Mouse (Mus musculus) limb, embryonic 12.5 days (tissue): ENCODE data around the gene Figla. TPM values are rescaled to one million over a fixed set of nuclear protein-coding genes. Genes with fewer than 3 reads are reported as not detected.

Experiments
- ATAC-seq: fragments of 200-750 bp; cut with Nextera tagmentation; 2 replicates; pipeline ENCODE4 v1.8.0; 2017; ENCODE audit warnings: low read depth, moderate TSS enrichment; ENCODE audit not compliant: insufficient number of reproducible peaks, insufficient read depth, low FRiP score, low TSS enrichment
- H3K27ac ChIP-seq: fragments of 300-500 bp; sonication (generic); 2 replicates; pipeline ENCODE4 v1.5.1; 2016; ENCODE audit warnings: mild to moderate bottlenecking, moderate library complexity
- H3K27me3 ChIP-seq: fragments of 300-500 bp; sonication (generic); 2 replicates; pipeline ENCODE4 v1.6.1; 2016; ENCODE audit warnings: mild to moderate bottlenecking, moderate library complexity
- H3K36me3 ChIP-seq: fragments of 300-500 bp; sonication (generic); 2 replicates; pipeline ENCODE4 v1.6.1; 2016; ENCODE audit warnings: mild to moderate bottlenecking, moderate library complexity
- H3K4me1 ChIP-seq: fragments of 300-500 bp; sonication (generic); replicated peaks from 2 replicates; pipeline ENCODE4 v1.6.1; 2016
- H3K4me2 ChIP-seq: fragments of 300-500 bp; sonication (generic); 2 replicates; pipeline ENCODE4 v1.6.1; 2016; ENCODE audit warnings: mild to moderate bottlenecking, moderate library complexity
- H3K4me3 ChIP-seq: fragments of 300-500 bp; sonication (generic); replicated peaks from 2 replicates; pipeline ENCODE4 v1.5.1; 2016; ENCODE audit warnings: mild to moderate bottlenecking
- H3K9ac ChIP-seq: fragments of 300-500 bp; sonication (generic); replicated peaks from 2 replicates; pipeline ENCODE4 v1.6.1; 2016; ENCODE audit warnings: mild to moderate bottlenecking, moderate library complexity
- H3K9me3 ChIP-seq: fragments of 300-500 bp; sonication (generic); 2 replicates; pipeline ENCODE4 v1.6.1; 2016; ENCODE audit warnings: mild to moderate bottlenecking, moderate library complexity
- WGBS: fragments of 180-500 bp; shearing (Covaris S2); methylation state at CpG from one replicate; pipeline ENCODE4 v1.1.7; 2016; 5-methylcytosine and 5-hydroxymethylcytosine counted together
- polyA plus RNA-seq: library from polyadenylated mRNA; unstranded; fragments of >200 nt; fragmentation: Nextera tagmentation; extraction: Ambion mirVana; gene quantifications from 2 replicates; pipeline ENCODE4 v1.2.1, GENCODE M21; 2016

The Figla gene
- polyA plus RNA-seq, 1 experiment from 2014 or later, result not detected

GRCm38 (mm10) chr6:86029323-86029713 lies 13.3 kb downstream of the Figla start:
- Histone ChIP-seq H3K27ac (no peak overlapping the region), H3K9me3 (no peaks in the 10 kb centered on the region), H3K4me3 (peak overlapping the region; percentile 59), H3K27me3 (peaks cover 49% of the 10 kb centered on the region), H3K4me2 (peak overlapping the region; percentile 98), H3K4me1 (peaks cover 6% of the 10 kb centered on the region; the same call in 1 of the 2 replicates), H3K9ac (peak overlapping the region; percentile 75; the same call in 1 of the 2 replicates), H3K36me3 (no peaks in the 10 kb centered on the region)
- WGBS, result 9% methylated on average over 6 of the region's 6 CpGs
- no peak for ATAC-seq

GRCm38 (mm10) chr6:86031527-86031926 lies 15.6 kb downstream of the Figla start:
- no peaks in the 10 kb centered on the region for H3K36me3 ChIP-seq
- H3K27me3 ChIP-seq, result peaks cover 48% of the 10 kb centered on the region
- H3K4me2 ChIP-seq, result no peak overlapping the region
- H3K9ac ChIP-seq, result no peak overlapping the region
- H3K27ac ChIP-seq, result no peak overlapping the region
- no peak for ATAC-seq
- peaks cover 6% of the 10 kb centered on the region; the same call in 1 of the 2 replicates for H3K4me1 ChIP-seq
- no peak overlapping the region for H3K4me3 ChIP-seq
- H3K9me3 ChIP-seq, result no peaks in the 10 kb centered on the region
- WGBS, result 75% methylated on average over 2 of the region's 2 CpGs

- no peak for ATAC-seq
- H3K9ac ChIP-seq, result no peak overlapping the region
- no peaks in the 10 kb centered on the region for H3K36me3 ChIP-seq
- H3K4me2 ChIP-seq, result no peak overlapping the region
- no peaks in the 10 kb centered on the region for H3K9me3 ChIP-seq
- WGBS, result 89% methylated on average over 1 of the region's 1 CpGs
- peaks cover 27% of the 10 kb centered on the region for H3K27me3 ChIP-seq
- no peak overlapping the region for H3K4me3 ChIP-seq
- H3K27ac ChIP-seq, result no peak overlapping the region
- H3K4me1 ChIP-seq, result 0 out of 2 replicates have a peak, but pooled peaks cover 6% of the 10 kb centered on the region
Observed at GRCm38 (mm10) chr6:86033635-86034034, 17.7 kb downstream of the Figla start.

- Histone ChIP-seq H3K9ac (no peak overlapping the region), H3K4me3 (no peak overlapping the region), H3K36me3 (no peaks in the 10 kb centered on the region), H3K4me2 (no peak overlapping the region), H3K4me1 (no peaks in the 10 kb centered on the region), H3K9me3 (no peaks in the 10 kb centered on the region), H3K27ac (no peak overlapping the region), H3K27me3 (no peaks in the 10 kb centered on the region)
- no peak for ATAC-seq
- WGBS, result 82% methylated on average over 2 of the region's 2 CpGs
Observed at GRCm38 (mm10) chr6:86038901-86039300, 22.9 kb downstream of the Figla start.

- no peaks in the 10 kb centered on the region for H3K9me3 ChIP-seq
- no peak overlapping the region for H3K4me3 ChIP-seq
- WGBS, result 56% methylated on average over 1 of the region's 1 CpGs
- H3K27ac ChIP-seq, result no peak overlapping the region
- no peaks in the 10 kb centered on the region for H3K27me3 ChIP-seq
- no peak overlapping the region for H3K4me2 ChIP-seq
- ATAC-seq, result no peak; the same call in 1 of the 2 replicates
- H3K36me3 ChIP-seq, result no peaks in the 10 kb centered on the region
- no peak overlapping the region for H3K9ac ChIP-seq
- no peaks in the 10 kb centered on the region for H3K4me1 ChIP-seq
Observed at GRCm38 (mm10) chr6:86040140-86040539, 24.2 kb downstream of the Figla start.

GRCm38 (mm10) chr6:86047510-86047909 lies 31.5 kb downstream of the Figla start:
- no peaks in the 10 kb centered on the region; the same call in 1 of the 2 replicates for H3K4me1 ChIP-seq
- WGBS, result 91% methylated on average over 11 of the region's 11 CpGs
- ATAC-seq, result no peak
- H3K36me3 ChIP-seq, result no peaks in the 10 kb centered on the region
- no peak overlapping the region for H3K9ac ChIP-seq
- no peak overlapping the region for H3K4me3 ChIP-seq
- H3K27me3 ChIP-seq, result no peaks in the 10 kb centered on the region
- no peaks in the 10 kb centered on the region for H3K9me3 ChIP-seq
- H3K27ac ChIP-seq, result no peak overlapping the region
- H3K4me2 ChIP-seq, result no peak overlapping the region

GRCm38 (mm10) chr6:86048509-86048908 lies 32.5 kb downstream of the Figla start:
- Histone ChIP-seq H3K9ac (no peak overlapping the region), H3K4me2 (no peak overlapping the region), H3K9me3 (no peaks in the 10 kb centered on the region), H3K27ac (no peak overlapping the region), H3K4me1 (no peaks in the 10 kb centered on the region; the same call in 1 of the 2 replicates), H3K36me3 (no peaks in the 10 kb centered on the region), H3K27me3 (no peaks in the 10 kb centered on the region), H3K4me3 (no peak overlapping the region)
- 89% methylated on average over 5 of the region's 5 CpGs for WGBS
- no peak for ATAC-seq

GRCm38 (mm10) chr6:86050586-86051268 lies 34.8 kb downstream of the Figla start:
- H3K36me3 ChIP-seq, result no peaks in the 10 kb centered on the region

GRCm38 (mm10) chr6:86052032-86052459 lies 36.1 kb downstream of the Figla start:
- 41% methylated on average over 7 of the region's 7 CpGs for WGBS
- H3K27ac ChIP-seq, result no peak overlapping the region
- H3K4me1 ChIP-seq, result no peaks in the 10 kb centered on the region; the same call in 1 of the 2 replicates
- no peak overlapping the region for H3K9ac ChIP-seq
- H3K4me2 ChIP-seq, result no peak overlapping the region
- no peaks in the 10 kb centered on the region for H3K36me3 ChIP-seq
- ATAC-seq, result no peak
- no peak overlapping the region for H3K4me3 ChIP-seq
- H3K9me3 ChIP-seq, result no peaks in the 10 kb centered on the region
- no peaks in the 10 kb centered on the region for H3K27me3 ChIP-seq

More at GRCm38 (mm10) chr6:86050586-86051268, 34.8 kb downstream of the Figla start:
- Histone ChIP-seq H3K9ac (no peak overlapping the region), H3K9me3 (no peaks in the 10 kb centered on the region), H3K27me3 (no peaks in the 10 kb centered on the region), H3K27ac (no peak overlapping the region), H3K4me2 (no peak overlapping the region), H3K4me3 (no peak overlapping the region), H3K4me1 (no peaks in the 10 kb centered on the region; the same call in 1 of the 2 replicates)
- 57% methylated on average over 6 of the region's 6 CpGs for whole genome bisulfite sequencing
- no peak for ATAC-seq

- Histone ChIP-seq H3K4me3 (no peak overlapping the region), H3K4me2 (no peak overlapping the region), H3K9ac (no peak overlapping the region), H3K27me3 (no peaks in the 10 kb centered on the region), H3K9me3 (no peaks in the 10 kb centered on the region), H3K4me1 (no peaks in the 10 kb centered on the region; the same call in 1 of the 2 replicates), H3K36me3 (no peaks in the 10 kb centered on the region), H3K27ac (no peak overlapping the region)
- no peak for ATAC-seq
- 29% methylated on average over 4 of the region's 4 CpGs for WGBS
Observed at GRCm38 (mm10) chr6:86052556-86052955, 36.6 kb downstream of the Figla start.

GRCm38 (mm10) chr6:86053099-86053498 lies 37.1 kb downstream of the Figla start:
- ATAC-seq, result no peak
- H3K36me3 ChIP-seq, result no peaks in the 10 kb centered on the region
- no peak overlapping the region for H3K4me3 ChIP-seq
- H3K9me3 ChIP-seq, result no peaks in the 10 kb centered on the region
- no peak overlapping the region for H3K4me2 ChIP-seq
- no peak overlapping the region for H3K9ac ChIP-seq
- no peaks in the 10 kb centered on the region; the same call in 1 of the 2 replicates for H3K4me1 ChIP-seq
- WGBS, result 49% methylated on average over 4 of the region's 4 CpGs
- H3K27me3 ChIP-seq, result no peaks in the 10 kb centered on the region
- no peak overlapping the region for H3K27ac ChIP-seq

- no peak for ATAC-seq
- 80% methylated on average over 5 of the region's 5 CpGs for WGBS
- Histone ChIP-seq H3K9ac (no peak overlapping the region), H3K4me2 (no peak overlapping the region), H3K36me3 (no peaks in the 10 kb centered on the region), H3K27me3 (no peaks in the 10 kb centered on the region), H3K4me3 (no peak overlapping the region), H3K4me1 (no peaks in the 10 kb centered on the region; the same call in 1 of the 2 replicates), H3K9me3 (no peaks in the 10 kb centered on the region), H3K27ac (no peak overlapping the region)
Observed at GRCm38 (mm10) chr6:86053594-86053993, 37.6 kb downstream of the Figla start.
